Mouse (Mus musculus): ENCODE results near the gene Zfp30.

DNA sequence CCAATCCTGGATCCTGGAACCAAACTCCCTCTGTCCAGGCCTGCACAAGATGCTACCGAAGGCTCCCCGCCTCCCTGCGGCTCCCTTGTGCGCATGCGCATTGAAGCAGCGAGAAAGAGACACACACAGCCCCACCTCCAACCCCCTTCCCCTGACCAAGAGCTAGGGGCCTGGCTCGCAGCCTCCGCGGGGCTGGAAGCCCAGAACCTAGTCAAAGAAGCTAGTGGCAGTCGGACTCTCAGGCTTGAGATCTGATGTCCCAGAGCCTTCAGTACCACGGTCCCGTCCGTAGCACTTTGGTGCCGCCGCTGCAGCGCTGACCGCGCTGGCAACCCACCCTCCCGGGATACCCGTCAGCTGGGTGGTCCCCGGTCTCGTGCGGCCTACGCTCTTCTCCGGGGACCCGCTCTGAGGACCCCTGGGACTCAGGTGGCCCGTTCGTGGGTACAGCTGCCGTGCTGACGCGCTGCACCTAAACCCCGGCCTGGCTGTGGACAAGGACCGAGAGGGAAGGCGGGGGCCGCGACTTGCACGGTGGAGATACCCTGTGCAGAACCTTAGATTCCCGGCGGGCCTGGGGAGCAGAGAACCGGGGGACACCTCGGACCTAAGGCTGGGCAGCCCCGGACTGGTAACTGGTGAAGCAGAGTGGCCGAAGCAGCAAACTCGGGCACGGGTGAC, at the start of gene Zfp30:
- no peak for TF ChIP-seq CTCF (IDR thresholded peaks at IDR 0.05; ENCODE audit: low read depth)
- no peak for TF ChIP-seq EP300 (IDR thresholded peaks at IDR 0.05; ENCODE audit: low read depth)
